12 mouse cellular contexts compared by ENCODE assay signal in the genomic region with DNA sequence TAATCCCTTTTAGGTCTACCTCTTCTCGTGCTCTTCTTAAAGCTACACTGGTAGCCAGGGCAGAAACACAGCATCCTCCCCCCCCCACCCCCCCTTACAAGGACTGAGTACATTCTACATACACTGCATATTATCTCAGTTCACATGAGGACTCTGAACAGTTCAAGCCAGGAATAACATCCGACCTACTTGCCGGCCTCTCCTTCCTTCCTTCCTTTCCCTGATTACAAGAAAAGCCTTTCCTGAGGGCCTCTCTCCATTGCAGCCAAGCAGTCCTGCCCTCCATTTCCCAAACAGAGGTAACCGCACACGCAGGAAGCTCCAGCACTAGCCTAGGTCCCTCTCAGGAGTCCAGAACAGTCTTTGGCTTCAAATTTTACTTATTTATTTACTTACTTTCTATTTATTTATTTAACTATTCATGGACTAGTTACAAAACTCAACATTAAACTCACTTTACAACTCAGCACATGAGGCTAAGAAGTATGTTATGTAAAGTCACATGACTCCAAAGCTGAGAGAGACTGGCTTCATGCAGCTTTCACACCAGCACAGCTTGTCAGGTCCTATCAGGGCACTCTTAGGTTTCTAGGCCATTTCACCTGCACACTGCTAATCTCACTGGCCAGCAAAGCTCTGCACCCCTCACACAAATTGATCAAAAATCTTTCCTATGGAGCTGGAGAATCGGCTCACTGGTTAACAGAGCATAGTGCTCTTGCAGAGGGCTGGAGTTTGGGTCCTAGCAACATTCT.
DNase-seq lines count a peak whose midpoint lies in the region; ATAC-seq and TF ChIP-seq lines count a peak whose summit lies in the region.
"Had no signal": no experiment of that assay in that cellular context is flagged by ENCODE, and none has a peak within 500 bp of the region (broad histone marks: within the 10 kb centered on the region; RNA-seq: fewer than 3 reads in every experiment).

No protein-coding gene starts in this region.

- H3K36me3 ChIP-seq in kidney, postnatal 0 days (ENCODE audit: insufficient read depth, low read length): no peaks in the 10 kb centered on the region
- no peaks in the 10 kb centered on the region for H3K36me3 ChIP-seq in intestine, embryonic 14.5 days (ENCODE audit: control insufficient read depth, insufficient read depth, low read length)
- H3K36me3 ChIP-seq: neural tube, embryonic 12.5 days had no signal

- no peaks in the 10 kb centered on the region for H3K27me3 ChIP-seq in kidney, postnatal 0 days (ENCODE audit: insufficient read depth, low read length)
- H3K27me3 ChIP-seq in intestine, embryonic 14.5 days (replicated peaks; ENCODE audit: control insufficient read depth, insufficient read depth, low read length): no peaks in the 10 kb centered on the region
- H3K27me3 ChIP-seq: neural tube, embryonic 12.5 days had no signal

- no peak overlapping the region for H3K4me3 ChIP-seq in kidney, postnatal 0 days (replicated peaks; ENCODE audit: low read depth, low read length)
- no peak overlapping the region for H3K4me3 ChIP-seq in intestine, embryonic 14.5 days (ENCODE audit: low read depth, low read length)
- H3K4me3 ChIP-seq: forebrain, embryonic 10.5 days; neural tube, embryonic 12.5 days had no signal

- no peak overlapping the region for H3K4me2 ChIP-seq in kidney, postnatal 0 days (ENCODE audit: low read length)
- H3K4me2 ChIP-seq in intestine, embryonic 14.5 days (ENCODE audit: low read length): no peak overlapping the region
- H3K4me2 ChIP-seq: midbrain, embryonic 11.5 days; neural tube, embryonic 12.5 days had no signal

- no peak overlapping the region for H3K27ac ChIP-seq in kidney, postnatal 0 days
- H3K27ac ChIP-seq in intestine, embryonic 14.5 days (ENCODE audit: low read depth): no peak overlapping the region
- H3K27ac ChIP-seq: forebrain, embryonic 10.5 days; neural tube, embryonic 12.5 days had no signal

- 59% methylated on average over 6 of the region's 6 CpGs for WGBS in kidney, postnatal 0 days
- 61% methylated on average over 6 of the region's 6 CpGs for WGBS in intestine, embryonic 14.5 days

- TF ChIP-seq CTCF in kidney, postnatal 0 days (IDR thresholded peaks at IDR 0.05; ENCODE audit: low read depth): no peak

- peaks cover 5% of the 10 kb centered on the region; the same call in 1 of the 2 replicates for H3K4me1 ChIP-seq in kidney, postnatal 0 days (replicated peaks; ENCODE audit: insufficient read depth, low read length)
- H3K4me1 ChIP-seq in intestine, embryonic 14.5 days (replicated peaks; ENCODE audit: control insufficient read depth, insufficient read depth, low read length): peaks cover 12% of the 10 kb centered on the region; the same call in 1 of the 2 replicates

- ATAC-seq in kidney, postnatal 0 days (replicated peaks; ENCODE audit: low FRiP score, low read depth): no peak
- ATAC-seq in intestine, embryonic 14.5 days (replicated peaks; ENCODE audit: low FRiP score, low TSS enrichment, low read depth): no peak

- H3K9ac ChIP-seq in kidney, postnatal 0 days (ENCODE audit: low read depth, low read length): no peak overlapping the region
- no peak overlapping the region for H3K9ac ChIP-seq in intestine, embryonic 14.5 days (ENCODE audit: low read length)
- H3K9ac ChIP-seq: neural tube, embryonic 12.5 days had no signal

- no peaks in the 10 kb centered on the region for H3K9me3 ChIP-seq in kidney, postnatal 0 days (replicated peaks; ENCODE audit: low read length)
- H3K9me3 ChIP-seq in intestine, embryonic 14.5 days (ENCODE audit: control insufficient read depth, low read length): no peaks in the 10 kb centered on the region
- H3K9me3 ChIP-seq: forebrain, embryonic 10.5 days; neural tube, embryonic 12.5 days had no signal

- DNase-seq in kidney, postnatal 0 days (ENCODE audit: low spot score): peak; percentile 46
- no peak for DNase-seq in kidney, postnatal 36 days
- DNase-seq in heart, adult 9 months (ENCODE audit: low spot score in 2 of 2): peak; percentile 64 to 78
- peak; percentile 52 for DNase-seq in intestine, embryonic 14.5 days (ENCODE audit: low spot score)
- DNase-seq in lung, postnatal 14 days: peak; percentile 24
- DNase-seq in cerebellum, postnatal 4 days (ENCODE audit: low spot score in 2 of 2): no peak
- no peak for DNase-seq in right cerebral cortex, postnatal 25 days
- no peak for DNase-seq in spleen, postnatal 10 days (ENCODE audit: low spot score in 2 of 2)
- DNase-seq: cerebellum, postnatal 25 days had no signal

Comparison
In these comparisons a context has a peak if more than half of its experiments do, and no peak if none do; other contexts are left out.
1. DNase-seq: peak in kidney, postnatal 0 days (single experiment), heart, adult 9 months (2 of 2), intestine, embryonic 14.5 days (single experiment) and lung, postnatal 14 days (single experiment); none in kidney, postnatal 36 days (0 of 2), cerebellum, postnatal 4 days (0 of 2), right cerebral cortex, postnatal 25 days (single experiment) and spleen, postnatal 10 days (0 of 2).